In genomic region chr10:59896911-59897331, GRCm38 (mm10) we compare ENCODE assay signal across 7 mouse cellular contexts. TPM values are rescaled to one million over a fixed set of nuclear protein-coding genes. Genes with fewer than 3 reads are reported as not detected.
DNase-seq lines count a peak whose midpoint lies in the region; ATAC-seq lines count a peak whose summit lies in the region.

No protein-coding gene starts in this region.

- 65% methylated on average over 3 of the region's 3 CpGs for WGBS in limb, embryonic 15.5 days

- peak; percentile 65 for ATAC-seq in granulocyte monocyte progenitor cell, adult 5-6 weeks (replicated peaks; ENCODE audit: poor library complexity, severe bottlenecking)
- no peak for ATAC-seq in limb, embryonic 15.5 days (ENCODE audit: insufficient number of reproducible peaks, low FRiP score, low TSS enrichment, low read depth)
- peak; percentile 21; the same call in 1 of the 2 replicates for ATAC-seq in monocyte, adult 5-6 weeks (replicated peaks; ENCODE audit: insufficient number of reproducible peaks, low FRiP score, low TSS enrichment, poor library complexity, severe bottlenecking)

- H3K27ac ChIP-seq in limb, embryonic 15.5 days, result peak overlapping the region; percentile 75

- H3K36me3 ChIP-seq in limb, embryonic 15.5 days, result peaks cover 60% of the 10 kb centered on the region

- no peaks in the 10 kb centered on the region for H3K27me3 ChIP-seq in limb, embryonic 15.5 days

- no peak overlapping the region for H3K4me3 ChIP-seq in limb, embryonic 15.5 days

- no peaks in the 10 kb centered on the region for H3K9me3 ChIP-seq in limb, embryonic 15.5 days

- DNase-seq in CD4-positive, CD25-positive, alpha-beta regulatory T cell, adult 2 months (ENCODE audit: low read depth, low spot score), result peak; percentile 76
- peak; percentile 70 for DNase-seq in MN1 (ENCODE audit: low spot score)
- DNase-seq in retina, postnatal 1 day, result no peak
- DNase-seq in layer of hippocampus, adult 9-10 months (ENCODE audit: low spot score), result no peak

- no peak overlapping the region for H3K9ac ChIP-seq in limb, embryonic 15.5 days

- no peak overlapping the region for H3K4me2 ChIP-seq in limb, embryonic 15.5 days

- H3K4me1 ChIP-seq in limb, embryonic 15.5 days, result peaks cover 67% of the 10 kb centered on the region

RNA-seq across cellular contexts. Expression of gene Dnajb12, which starts 17.6 kb away (rescaled TPM):
- total RNA-seq in granulocyte monocyte progenitor cell, adult 5-6 weeks (2014; fragmentation: Nextera tagmentation), result 18.8 and 26.9 TPM in 2 replicates
- total RNA-seq in granulocyte monocyte progenitor cell, adult 5-6 weeks (2017), result 14.3 and 25.0 TPM in 2 replicates
- 19.5 and 22.9 TPM in 2 replicates for polyA plus RNA-seq in limb, embryonic 15.5 days (2015; fragmentation: Nextera tagmentation; extraction: Ambion mirVana)
- total RNA-seq in monocyte, adult 5-6 weeks (2017), result 29.6 to 41.9 TPM (median 30.0 TPM) in 3 replicates

RNA-seq across cellular contexts. Expression of gene Ddit4, which starts 54.7 kb away (rescaled TPM):
- total RNA-seq in granulocyte monocyte progenitor cell, adult 5-6 weeks (2014; fragmentation: Nextera tagmentation), result 0.49 TPM in 1 of 2 replicates, not detected in the other
- 2.0 and 2.2 TPM in 2 replicates for total RNA-seq in granulocyte monocyte progenitor cell, adult 5-6 weeks (2017)
- 63.6 and 77.1 TPM in 2 replicates for polyA plus RNA-seq in limb, embryonic 15.5 days (2015; fragmentation: Nextera tagmentation; extraction: Ambion mirVana)
- total RNA-seq in monocyte, adult 5-6 weeks (2017), result 29.5 to 34.2 TPM (median 34.2 TPM) in 3 replicates

Comparison
In these comparisons a context has a peak if more than half of its experiments do, and no peak if none do; other contexts are left out.
1. DNase-seq: peak in CD4-positive, CD25-positive, alpha-beta regulatory T cell, adult 2 months (single experiment) and MN1 (single experiment); none in retina, postnatal 1 day (single experiment) and layer of hippocampus, adult 9-10 months (single experiment).